In genomic region chr2:180701053-180701766, GRCm38 (mm10) we compare ENCODE assay signal across 8 mouse cellular contexts. TPM values are rescaled to one million over a fixed set of nuclear protein-coding genes. Genes with fewer than 3 reads are reported as not detected.
DNase-seq lines count a peak whose midpoint lies in the region; ATAC-seq and TF ChIP-seq lines count a peak whose summit lies in the region.

No protein-coding gene starts in this region.

- H3K4me3 ChIP-seq in kidney, embryonic 16.5 days (ENCODE audit: low read length) = peak overlapping the region; percentile 94
- peak overlapping the region; percentile 96 for H3K4me3 ChIP-seq in heart, embryonic 16.5 days (ENCODE audit: low read length)
- peak overlapping the region; percentile 81 for H3K4me3 ChIP-seq in liver, postnatal 0 days (ENCODE audit: low read depth, low read length)
- peak overlapping the region; percentile 92 for H3K4me3 ChIP-seq in stomach, postnatal 0 days (ENCODE audit: low read depth, low read length)

- H3K27ac ChIP-seq in kidney, embryonic 16.5 days (ENCODE audit: low read length) = peak overlapping the region; percentile 98
- H3K27ac ChIP-seq in heart, embryonic 16.5 days (ENCODE audit: low read length) = peak overlapping the region; percentile 96
- H3K27ac ChIP-seq in liver, postnatal 0 days (ENCODE audit: low read depth) = peak overlapping the region; percentile 99
- H3K27ac ChIP-seq in stomach, postnatal 0 days (replicated peaks) = peak overlapping the region; percentile 98

- no peaks in the 10 kb centered on the region for H3K27me3 ChIP-seq in kidney, embryonic 16.5 days (ENCODE audit: insufficient read depth, low read length)
- H3K27me3 ChIP-seq in heart, embryonic 16.5 days (ENCODE audit: control insufficient read depth, insufficient read depth, low read length) = no peaks in the 10 kb centered on the region
- H3K27me3 ChIP-seq in liver, postnatal 0 days (ENCODE audit: insufficient read depth, low read length) = no peaks in the 10 kb centered on the region
- no peaks in the 10 kb centered on the region for H3K27me3 ChIP-seq in stomach, postnatal 0 days (ENCODE audit: control insufficient read depth, insufficient read depth, low read length)

- H3K9me3 ChIP-seq in kidney, embryonic 16.5 days (ENCODE audit: low read length) = no peaks in the 10 kb centered on the region
- no peaks in the 10 kb centered on the region for H3K9me3 ChIP-seq in heart, embryonic 16.5 days (replicated peaks; ENCODE audit: control insufficient read depth, low read length)
- no peaks in the 10 kb centered on the region for H3K9me3 ChIP-seq in liver, postnatal 0 days (ENCODE audit: low read length)
- H3K9me3 ChIP-seq in stomach, postnatal 0 days (ENCODE audit: control insufficient read depth, low read length) = no peaks in the 10 kb centered on the region

- TF ChIP-seq EP300 in liver, postnatal 0 days (IDR thresholded peaks at IDR 0.05; ENCODE audit: low read depth) = no peak; the same call in 1 of the 2 replicates
- no peak for TF ChIP-seq EP300 in stomach, postnatal 0 days (optimal IDR thresholded peaks at IDR 0.05)

- H3K36me3 ChIP-seq in kidney, embryonic 16.5 days (ENCODE audit: insufficient read depth, low read length) = no peaks in the 10 kb centered on the region
- peaks cover 3% of the 10 kb centered on the region; the same call in 1 of the 2 replicates for H3K36me3 ChIP-seq in heart, embryonic 16.5 days (ENCODE audit: control insufficient read depth, insufficient read depth)
- 0 out of 2 replicates have a peak, but pooled peaks cover 3% of the 10 kb centered on the region for H3K36me3 ChIP-seq in liver, postnatal 0 days (replicated peaks; ENCODE audit: insufficient read depth, low read length)
- H3K36me3 ChIP-seq in stomach, postnatal 0 days (ENCODE audit: control insufficient read depth, insufficient read depth, low read length) = no peaks in the 10 kb centered on the region

- no peak for TF ChIP-seq CTCF in liver, postnatal 0 days (IDR thresholded peaks at IDR 0.05; ENCODE audit: low read depth)
- TF ChIP-seq CTCF in stomach, postnatal 0 days (IDR thresholded peaks at IDR 0.05; ENCODE audit: low read depth) = no peak

- WGBS in kidney, embryonic 16.5 days = 4% methylated on average over 26 of the region's 26 CpGs
- 7% methylated on average over 26 of the region's 26 CpGs for WGBS in heart, embryonic 16.5 days
- 2% methylated on average over 26 of the region's 26 CpGs for WGBS in liver, postnatal 0 days (ENCODE audit: insufficient replicate concordance)
- 3% methylated on average over 26 of the region's 26 CpGs for WGBS in stomach, postnatal 0 days

- peak overlapping the region; percentile 98 for H3K9ac ChIP-seq in kidney, embryonic 16.5 days (replicated peaks; ENCODE audit: low read length)
- peak overlapping the region; percentile 98 for H3K9ac ChIP-seq in heart, embryonic 16.5 days (ENCODE audit: low read length)
- H3K9ac ChIP-seq in liver, postnatal 0 days (replicated peaks) = peak overlapping the region; percentile 93
- H3K9ac ChIP-seq in stomach, postnatal 0 days (ENCODE audit: low read length) = peak overlapping the region; percentile 99

- peak overlapping the region; percentile 67 for H3K4me2 ChIP-seq in kidney, embryonic 16.5 days (replicated peaks; ENCODE audit: low read depth, low read length)
- peak overlapping the region; percentile 98 for H3K4me2 ChIP-seq in heart, embryonic 16.5 days (ENCODE audit: low read depth, low read length)
- H3K4me2 ChIP-seq in liver, postnatal 0 days (ENCODE audit: low read depth, low read length) = peak overlapping the region; percentile 93
- H3K4me2 ChIP-seq in stomach, postnatal 0 days (replicated peaks; ENCODE audit: low read depth) = peak overlapping the region; percentile 82

- no peak for DNase-seq in kidney, adult 11 months
- peak; percentile 47 for DNase-seq in ZHBTc4 (ENCODE audit: low read depth, low spot score)
- DNase-seq in liver, postnatal 0 days = peak; percentile 67
- DNase-seq in stomach, postnatal 0 days (ENCODE audit: low spot score) = peak; percentile 20
- DNase-seq in natural killer cell, adult 2 months (ENCODE audit: low spot score in 2 of 2) = no peak
- DNase-seq in gastrocnemius, adult 18-20 months (ENCODE audit: low spot score) = no peak

- ATAC-seq in kidney, embryonic 16.5 days (ENCODE audit: low FRiP score, low TSS enrichment) = peak; percentile 16; the same call in 1 of the 2 replicates
- peak; percentile 8 for ATAC-seq in heart, embryonic 16.5 days (replicated peaks; ENCODE audit: extremely low read depth, insufficient read depth, low FRiP score)
- peak; percentile 68 for ATAC-seq in liver, postnatal 0 days
- peak; percentile 25 for ATAC-seq in stomach, postnatal 0 days (ENCODE audit: low FRiP score, low TSS enrichment)

- H3K4me1 ChIP-seq in kidney, embryonic 16.5 days (ENCODE audit: insufficient read depth, low read length) = peaks cover 37% of the 10 kb centered on the region
- peaks cover 52% of the 10 kb centered on the region for H3K4me1 ChIP-seq in heart, embryonic 16.5 days (ENCODE audit: control insufficient read depth, insufficient read depth, low read length)
- H3K4me1 ChIP-seq in liver, postnatal 0 days (ENCODE audit: insufficient read depth) = peaks cover 65% of the 10 kb centered on the region
- H3K4me1 ChIP-seq in stomach, postnatal 0 days (replicated peaks; ENCODE audit: control insufficient read depth, insufficient read depth) = 0 out of 2 replicates have a peak, but pooled peaks cover 8% of the 10 kb centered on the region

RNA-seq across cellular contexts. Expression of gene Dido1, which starts 8.6 kb away (rescaled TPM):
- 26.8 and 29.0 TPM in 2 replicates for polyA plus RNA-seq in kidney, embryonic 16.5 days (2015; fragmentation: Nextera tagmentation; extraction: Ambion mirVana)
- 15.8 and 17.0 TPM in 2 replicates for polyA plus RNA-seq in heart, embryonic 16.5 days (2015; fragmentation: Nextera tagmentation; extraction: Ambion mirVana)
- 6.5 and 8.7 TPM in 2 replicates for polyA plus RNA-seq in liver, postnatal 0 days (2015; fragmentation: Nextera tagmentation; extraction: Ambion mirVana)
- polyA plus RNA-seq in stomach, postnatal 0 days (2015; fragmentation: Nextera tagmentation; extraction: Ambion mirVana) = 7.4 and 9.7 TPM in 2 replicates
- total RNA-seq in gastrocnemius, adult 18-20 months (2021) = 10 to 100 TPM; 15.3 to 19.4 TPM

RNA-seq across cellular contexts. Expression of gene Gid8, which starts 8.7 kb away (rescaled TPM):
- polyA plus RNA-seq in kidney, embryonic 16.5 days (2015; fragmentation: Nextera tagmentation; extraction: Ambion mirVana) = 56.3 and 56.8 TPM in 2 replicates
- 45.7 and 49.4 TPM in 2 replicates for polyA plus RNA-seq in heart, embryonic 16.5 days (2015; fragmentation: Nextera tagmentation; extraction: Ambion mirVana)
- polyA plus RNA-seq in liver, postnatal 0 days (2015; fragmentation: Nextera tagmentation; extraction: Ambion mirVana) = 68.2 and 71.3 TPM in 2 replicates
- polyA plus RNA-seq in stomach, postnatal 0 days (2015; fragmentation: Nextera tagmentation; extraction: Ambion mirVana) = 59.6 and 60.7 TPM in 2 replicates
- 10 to 100 TPM; 31.7 to 36.7 TPM for total RNA-seq in gastrocnemius, adult 18-20 months (2021)

RNA-seq across cellular contexts. Expression of gene Slc17a9, which starts 23.9 kb away (rescaled TPM):
- 0.40 and 0.66 TPM in 2 replicates for polyA plus RNA-seq in kidney, embryonic 16.5 days (2015; fragmentation: Nextera tagmentation; extraction: Ambion mirVana)
- 1.4 and 1.7 TPM in 2 replicates for polyA plus RNA-seq in heart, embryonic 16.5 days (2015; fragmentation: Nextera tagmentation; extraction: Ambion mirVana)
- polyA plus RNA-seq in liver, postnatal 0 days (2015; fragmentation: Nextera tagmentation; extraction: Ambion mirVana) = 5.2 and 6.0 TPM in 2 replicates
- polyA plus RNA-seq in stomach, postnatal 0 days (2015; fragmentation: Nextera tagmentation; extraction: Ambion mirVana) = 3.0 and 3.6 TPM in 2 replicates
- not detected for total RNA-seq in gastrocnemius, adult 18-20 months (2021)

RNA-seq across cellular contexts. Expression of gene Tcfl5, which starts 58.7 kb away (rescaled TPM):
- 0.09 and 0.15 TPM in 2 replicates for polyA plus RNA-seq in kidney, embryonic 16.5 days (2015; fragmentation: Nextera tagmentation; extraction: Ambion mirVana)
- not detected in 2 replicates for polyA plus RNA-seq in heart, embryonic 16.5 days (2015; fragmentation: Nextera tagmentation; extraction: Ambion mirVana)
- not detected in 2 replicates for polyA plus RNA-seq in liver, postnatal 0 days (2015; fragmentation: Nextera tagmentation; extraction: Ambion mirVana)
- 0.05 and 0.22 TPM in 2 replicates for polyA plus RNA-seq in stomach, postnatal 0 days (2015; fragmentation: Nextera tagmentation; extraction: Ambion mirVana)
- not detected for total RNA-seq in gastrocnemius, adult 18-20 months (2021)

Comparison
In these comparisons a context has a peak if more than half of its experiments do, and no peak if none do; other contexts are left out.
1. ATAC-seq: peak in every context shown above with its lines; median percentile 68 in liver, postnatal 0 days; 25 in stomach, postnatal 0 days; 16 in kidney, embryonic 16.5 days; 8 in heart, embryonic 16.5 days.
2. DNase-seq: peak in ZHBTc4 (single experiment), liver, postnatal 0 days (single experiment) and stomach, postnatal 0 days (single experiment); none in kidney, adult 11 months (single experiment), natural killer cell, adult 2 months (0 of 2) and gastrocnemius, adult 18-20 months (single experiment).
3. Peak in every context shown above with its lines, with median percentiles within 50 percentile points of each other: H3K27ac ChIP-seq, H3K4me2 ChIP-seq, H3K4me3 ChIP-seq and H3K9ac ChIP-seq.